Mouse (Mus musculus): ENCODE measurements around the gene Pus10.

- TF ChIP-seq CTCF (IDR thresholded peaks at IDR 0.05): no peak
- TF ChIP-seq EP300 (IDR thresholded peaks at IDR 0.05): no peak
These were observed 33.1 kb downstream of the Pus10 start for GRCm38 (mm10) chr11:23698526-23698925.
